Mouse (Mus musculus) hematopoietic stem cell, adult 5-6 weeks (primary cell): Measurements from ENCODE around the gene Kcnip3. TPM values are rescaled to one million over a fixed set of nuclear protein-coding genes. Genes with fewer than 3 reads are reported as not detected.

ENCODE experiments used
- ATAC-seq, 2 experiments: fragments of 125-278 bp in 1 of 2; replicated peaks in 1 of 2; 2 replicates each; pipeline ENCODE4 v1.8.0; 2016 to 2017; ENCODE audit warnings: inconsistent platforms in 2 of 2, mild to moderate bottlenecking in 2 of 2, moderate number of reproducible peaks in 2 of 2, low read depth in 1 of 2, moderate TSS enrichment in 1 of 2; ENCODE audit not compliant: low FRiP score in 2 of 2, poor library complexity in 2 of 2, severe bottlenecking in 2 of 2, insufficient read depth in 1 of 2, low TSS enrichment in 1 of 2
- total RNA-seq: library from RNA; stranded (forward); fragments of 172-1452, 232-1000 nt; gene quantifications from 2 replicates; pipeline ENCODE4 v1.2.3, GENCODE M21; 2017

Kcnip3 gene
- total RNA-seq, 1 experiment from 2014 or later, result 4.5 TPM

DNA sequence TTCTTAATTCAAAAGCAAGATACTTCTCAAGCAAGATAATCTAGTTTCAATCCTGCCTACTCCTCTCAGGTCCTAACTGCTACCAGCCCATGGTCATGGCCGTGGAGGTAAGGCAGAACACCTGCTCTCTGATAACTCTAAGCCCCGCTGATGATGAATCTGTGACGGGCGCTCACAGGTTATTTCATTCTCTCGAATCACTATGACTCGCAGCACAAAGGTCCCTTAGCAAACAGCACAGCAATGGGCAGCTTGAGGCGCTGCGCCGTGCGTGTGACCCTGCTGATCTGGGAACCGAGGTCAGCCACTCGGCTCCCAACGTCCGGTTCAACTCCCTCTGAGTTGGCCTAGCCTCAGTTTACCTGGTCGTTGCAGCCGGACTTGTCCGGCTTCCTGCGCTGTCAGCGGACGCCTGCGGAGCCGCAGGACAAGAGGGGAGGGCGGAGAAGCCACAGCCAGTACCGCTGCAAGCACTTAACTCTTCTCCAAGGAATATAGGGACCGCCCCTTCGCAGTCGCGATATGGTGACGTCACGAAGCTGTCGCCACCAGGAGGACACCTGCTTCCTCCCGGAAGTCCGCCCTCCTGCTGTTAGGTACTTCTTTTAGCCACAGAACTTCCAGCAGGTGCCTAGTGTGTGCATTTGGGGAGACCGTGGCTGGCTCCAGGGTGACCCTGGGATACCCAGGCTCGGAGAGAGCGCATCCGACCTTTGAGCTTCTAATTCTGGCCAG is 77.7 kb downstream of the Kcnip3 start, which contains the start of gene Fahd2a:
Gene Fahd2a, minus strand, starts transcription at position 511 of the 735 bp plus-strand sequence.
- ATAC-seq, result peak; percentile 93 to 97

GRCm38 (mm10) chr2:127437697-127438096 is 84.2 kb downstream of the Kcnip3 start:
- ATAC-seq, result no peak

DNA sequence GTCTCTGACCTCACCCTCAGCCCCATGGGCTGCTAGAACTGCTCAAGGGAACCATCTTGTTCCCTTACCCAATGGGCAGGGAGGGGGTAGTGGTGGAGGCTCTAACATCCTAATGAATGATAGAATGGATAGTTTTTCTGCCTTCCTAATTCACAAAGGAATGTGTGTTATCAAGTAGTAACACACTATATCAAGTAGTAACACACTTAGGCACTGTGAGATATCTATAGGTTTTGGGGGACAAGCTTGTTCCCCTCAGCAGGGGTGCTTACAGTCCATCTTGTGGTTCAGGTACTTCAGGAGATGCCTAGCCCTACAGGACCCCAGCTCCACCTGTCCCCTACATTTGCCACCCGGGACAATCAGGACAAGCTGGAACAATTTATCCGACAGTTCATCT is 86.3 kb downstream of the Kcnip3 start:
- no peak for ATAC-seq

- 0 out of 4 replicates have a peak, but pooled peaks of 1 of the 2 experiments have one; percentile 20 for ATAC-seq
Observed at GRCm38 (mm10) chr2:127435135-127435534, 86.8 kb downstream of the Kcnip3 start.

DNA sequence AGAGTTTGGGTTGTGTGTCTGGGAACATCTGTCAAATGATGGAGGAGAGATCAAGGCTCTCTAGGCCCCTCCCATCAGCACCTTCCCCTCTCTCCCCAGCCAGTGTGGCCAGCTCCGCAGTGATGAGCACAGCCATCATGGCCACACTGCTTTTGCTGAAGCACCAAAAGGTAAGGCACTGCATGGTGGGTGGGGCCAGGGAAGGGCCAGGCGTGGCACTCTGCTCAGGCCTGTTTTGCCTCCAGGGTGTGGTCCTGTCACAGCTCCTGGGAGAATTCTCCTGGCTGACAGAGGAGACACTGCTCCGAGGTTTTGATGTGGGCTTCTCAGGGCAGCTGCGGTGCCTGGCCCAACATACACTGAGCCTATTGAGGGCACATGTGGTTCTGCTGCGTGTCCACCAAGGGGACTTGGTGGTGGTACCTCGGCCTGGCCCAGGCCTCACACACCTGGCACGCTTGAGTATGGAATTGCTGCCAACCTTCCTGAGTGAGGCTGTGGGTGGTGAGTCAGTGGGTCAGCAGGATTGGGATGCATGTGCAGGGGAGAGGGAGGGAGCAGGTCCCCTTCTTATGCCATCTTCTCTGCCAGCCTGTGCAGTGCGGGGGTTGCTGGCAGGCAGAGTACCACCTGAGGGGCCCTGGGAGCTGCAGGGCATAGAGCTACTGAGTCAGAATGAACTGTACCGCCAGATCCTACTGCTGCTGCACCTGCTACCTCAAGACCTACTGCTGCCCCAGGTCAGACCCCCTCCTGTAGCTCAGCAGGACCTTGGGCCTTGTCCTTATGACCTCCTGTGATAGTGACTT is 88.2 kb downstream of the Kcnip3 start:
- no peak for ATAC-seq

- no peak for ATAC-seq
Observed at GRCm38 (mm10) chr2:127430238-127430637, 91.7 kb downstream of the Kcnip3 start.

GRCm38 (mm10) chr2:127424977-127425376 is 96.9 kb downstream of the Kcnip3 start, which contains the start of gene Gpat2:
Gpat2 (plus strand) TSS chr2:127425199.
- no peak for ATAC-seq

GRCm38 (mm10) chr2:127418266-127418970 is 103.5 kb downstream of the Kcnip3 start:
- no peak for ATAC-seq

- ATAC-seq, result no peak
Observed at GRCm38 (mm10) chr2:127416706-127417105, 105.2 kb downstream of the Kcnip3 start.

DNA sequence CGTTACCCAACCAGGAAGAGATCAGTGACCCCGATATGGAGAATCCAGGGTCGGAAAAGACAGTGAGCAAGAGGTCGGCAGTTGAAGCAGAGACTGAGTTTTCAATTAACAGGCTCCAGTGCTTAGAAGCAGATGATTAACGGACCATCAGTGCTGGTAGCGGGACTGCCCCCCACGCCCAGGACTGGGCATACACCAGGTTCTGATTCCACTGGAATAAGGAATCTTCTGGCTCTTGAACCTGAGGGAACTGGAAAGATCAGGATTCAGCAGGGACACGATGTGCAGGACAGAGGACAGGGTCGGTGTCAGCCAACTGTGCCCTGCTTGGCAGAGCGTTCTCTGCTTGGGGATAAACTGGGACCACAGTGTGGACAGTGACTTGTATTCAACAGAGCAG is 106.1 kb downstream of the Kcnip3 start:
- no peak for ATAC-seq

- no peak for ATAC-seq
Observed at GRCm38 (mm10) chr2:127411126-127411525, 110.8 kb downstream of the Kcnip3 start.

Other genes with a start within 250 kb of the Kcnip3 start
- 246 and 271 TPM in 2 replicates for gene Dusp2, start 185.9 kb downstream of the Kcnip3 start, total RNA-seq
- 0.05 and 0.25 TPM in 2 replicates for gene Astl, start 183.5 kb downstream of the Kcnip3 start, total RNA-seq
- 0.45 TPM in 1 of 2 replicates, not detected in the other for gene Adra2b, start 158.9 kb downstream of the Kcnip3 start, total RNA-seq
- not detected in 2 replicates for gene Gpat2, start 96.9 kb downstream of the Kcnip3 start, total RNA-seq
- gene Fahd2a, start 77.5 kb downstream of the Kcnip3 start, total RNA-seq, result 16.2 and 23.0 TPM in 2 replicates
- gene Prom2, start 19.4 kb upstream of the Kcnip3 start, total RNA-seq, result 0.31 and 1.1 TPM in 2 replicates
- gene Zfp661, start 65.0 kb upstream of the Kcnip3 start, total RNA-seq, result 3.6 and 3.9 TPM in 2 replicates
- gene Mrps5, start 65.1 kb upstream of the Kcnip3 start, total RNA-seq, result 103 and 107 TPM in 2 replicates
- gene Mal, start 134.6 kb upstream of the Kcnip3 start, total RNA-seq, result not detected in 2 replicates
- gene Mall, start 207.8 kb upstream of the Kcnip3 start, total RNA-seq, result not detected in 2 replicates